Mouse (Mus musculus) liver, embryonic 13.5 days (tissue): Measurements from ENCODE around the gene Gm28047. TPM values are rescaled to one million over a fixed set of nuclear protein-coding genes. Genes with fewer than 3 reads are reported as not detected.
"Not testable (repeated sequence)": the region's sequence is repeated elsewhere in the genome, so short reads cannot be mapped to it uniquely, and the experiment has no call there.

Experiments used
- ATAC-seq: fragments of 200-750 bp; cut with Nextera tagmentation; 2 replicates; pipeline ENCODE4 v1.8.0; 2017; ENCODE audit warnings: low read depth, mild to moderate bottlenecking, moderate number of reproducible peaks, moderate library complexity
- DNase-seq: peaks from one replicate; pipeline ENCODE4 v3.0.0; 2022
- H3K27ac ChIP-seq: fragments of 300-500 bp; sonication (generic); 2 replicates; pipeline ENCODE4 v1.5.1; 2015; ENCODE audit warnings: moderate library complexity, mild to moderate bottlenecking, inconsistent platforms
- H3K27me3 ChIP-seq: fragments of 300-500 bp; sonication (generic); 2 replicates; pipeline ENCODE4 v1.6.1; 2015; ENCODE audit warnings: mild to moderate bottlenecking, inconsistent platforms
- H3K36me3 ChIP-seq: fragments of 300-500 bp; sonication (generic); 2 replicates; pipeline ENCODE4 v1.6.1; 2015; ENCODE audit warnings: mild to moderate bottlenecking, inconsistent platforms
- H3K4me1 ChIP-seq: fragments of 300-500 bp; sonication (generic); replicated peaks from 2 replicates; pipeline ENCODE4 v1.6.1; 2015; ENCODE audit warnings: inconsistent platforms
- H3K4me2 ChIP-seq: fragments of 300-500 bp; sonication (generic); 2 replicates; pipeline ENCODE4 v1.6.1; 2015; ENCODE audit warnings: inconsistent platforms, mild to moderate bottlenecking, moderate library complexity
- H3K4me3 ChIP-seq: fragments of 300-500 bp; sonication (generic); replicated peaks from 2 replicates; pipeline ENCODE4 v1.5.1; 2015; ENCODE audit warnings: mild to moderate bottlenecking, inconsistent platforms
- H3K9ac ChIP-seq: fragments of 300-500 bp; sonication (generic); 2 replicates; pipeline ENCODE4 v1.6.1; 2015; ENCODE audit warnings: mild to moderate bottlenecking, inconsistent platforms
- H3K9me3 ChIP-seq: fragments of 300-500 bp; sonication (generic); replicated peaks from 2 replicates; pipeline ENCODE4 v1.6.1; 2016; ENCODE audit warnings: inconsistent platforms
- WGBS: fragments of 180-500 bp; shearing (Covaris S2); methylation state at CpG from one replicate; pipeline ENCODE4 v1.1.7; 2015; ENCODE audit not compliant: insufficient replicate concordance; 5-methylcytosine and 5-hydroxymethylcytosine counted together
- polyA plus RNA-seq: library from polyadenylated mRNA; unstranded; fragments of >200 nt; fragmentation: Nextera tagmentation; extraction: Ambion mirVana; gene quantifications from 2 replicates; pipeline ENCODE4 v1.2.1, GENCODE M21; 2015

Gene Gm28047
- polyA plus RNA-seq, 1 experiment from 2014 or later: not detected

DNA sequence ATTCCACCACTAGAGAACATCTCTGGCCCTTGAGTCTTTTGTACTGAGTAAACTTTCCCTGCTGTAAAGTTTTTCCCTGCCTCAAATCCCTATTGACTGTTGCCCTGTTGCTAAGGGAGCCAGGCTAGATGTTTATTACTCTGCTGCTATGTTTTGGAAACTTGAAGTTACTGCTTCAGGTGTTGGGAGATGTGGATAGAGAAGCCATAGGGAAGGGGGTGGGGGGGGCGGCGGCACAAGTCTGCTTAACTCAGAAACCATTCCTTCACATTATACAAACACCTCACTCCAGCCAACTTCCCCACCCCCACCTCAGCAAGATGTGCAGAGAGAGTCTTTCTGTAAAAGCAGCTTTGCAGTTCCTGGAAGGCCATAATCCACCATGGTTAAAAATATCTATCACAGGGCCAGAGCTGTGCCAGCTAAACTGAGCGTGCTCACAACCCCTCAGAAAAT, 33.1 kb upstream of the Gm28047 start:
- Histone ChIP-seq H3K9me3 (no peaks in the 10 kb centered on the region), H3K4me2 (no peak overlapping the region), H3K27me3 (no peaks in the 10 kb centered on the region), H3K4me1 (peaks cover 8% of the 10 kb centered on the region), H3K9ac (no peak overlapping the region), H3K27ac (no peak overlapping the region), H3K4me3 (no peak overlapping the region), H3K36me3 (peaks cover 29% of the 10 kb centered on the region)
- ATAC-seq (no peak), DNase-seq (no peak)
- 68% methylated on average over 3 of the region's 3 CpGs for WGBS

DNA sequence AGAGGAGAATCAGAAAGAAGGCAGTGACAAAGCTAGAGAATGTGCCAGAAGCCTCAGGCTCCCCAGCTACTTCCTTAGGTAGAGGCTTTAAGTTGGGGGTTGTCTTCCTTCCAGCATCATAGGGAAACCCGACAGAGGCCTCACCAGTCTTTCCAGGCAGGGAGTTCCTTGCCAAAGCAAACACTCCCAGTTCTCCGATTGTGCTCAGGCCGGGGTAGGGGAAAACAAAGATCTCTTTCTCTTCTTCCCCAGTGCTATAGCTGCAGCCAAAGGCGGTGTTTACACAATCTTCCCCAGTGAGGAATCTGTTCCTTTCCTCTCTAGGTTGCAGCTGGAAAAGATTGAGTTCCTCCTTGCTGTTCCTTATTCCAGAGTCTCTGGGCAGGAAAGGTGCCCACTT, 31.8 kb upstream of the Gm28047 start:
- peaks cover 17% of the 10 kb centered on the region for H3K36me3 ChIP-seq
- DNase-seq (no peak), ATAC-seq (no peak)
- no peak overlapping the region for H3K4me3 ChIP-seq
- no peaks in the 10 kb centered on the region for H3K27me3 ChIP-seq
- peaks cover 8% of the 10 kb centered on the region for H3K4me1 ChIP-seq
- no peaks in the 10 kb centered on the region for H3K9me3 ChIP-seq
- H3K4me2 ChIP-seq: no peak overlapping the region
- 41% methylated on average over 4 of the region's 4 CpGs for WGBS
- no peak overlapping the region; the same call in 1 of the 2 replicates for H3K27ac ChIP-seq
- no peak overlapping the region for H3K9ac ChIP-seq

DNA sequence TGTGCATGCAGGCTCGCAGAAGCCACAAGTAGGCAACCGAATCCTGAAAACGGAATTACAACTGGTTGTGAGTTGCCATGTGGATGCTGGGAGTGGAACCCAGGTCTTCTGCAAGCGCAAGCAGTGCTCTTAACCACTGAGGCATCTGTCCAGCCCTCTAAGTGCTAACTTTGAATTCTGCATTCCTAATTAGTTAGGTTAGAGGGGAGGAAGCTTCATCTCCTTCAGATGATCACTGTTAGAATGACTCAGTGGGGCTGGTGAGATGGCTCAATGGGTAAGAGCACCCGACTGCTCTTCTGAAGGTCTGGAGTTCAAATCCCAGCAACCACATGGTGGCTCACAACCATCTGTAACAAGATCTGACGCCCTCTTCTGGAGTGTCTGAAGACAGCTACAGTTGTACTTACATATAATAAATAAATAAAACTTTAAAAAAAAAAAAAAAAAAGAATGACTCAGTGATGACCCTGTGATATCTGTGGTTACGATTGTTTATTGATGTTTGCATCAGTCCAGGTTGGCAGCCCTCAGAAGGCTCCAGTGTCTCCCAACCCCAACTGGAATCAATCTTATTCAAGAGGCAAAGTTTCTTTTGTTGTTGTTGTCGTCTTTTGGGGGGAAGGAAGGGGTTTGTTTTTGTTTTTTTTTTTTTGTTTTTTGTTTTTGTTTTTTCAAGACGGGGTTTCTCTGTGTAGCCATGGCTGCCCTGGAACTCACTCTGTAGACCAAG, 27.2 kb upstream of the Gm28047 start:
- H3K4me1 ChIP-seq, H3K36me3 ChIP-seq, ATAC-seq, H3K4me2 ChIP-seq, H3K4me3 ChIP-seq, H3K9ac ChIP-seq, H3K27ac ChIP-seq, DNase-seq, H3K9me3 ChIP-seq, H3K27me3 ChIP-seq: not testable (repeated sequence)
- WGBS: 72% methylated on average over 9 of the region's 9 CpGs

DNA sequence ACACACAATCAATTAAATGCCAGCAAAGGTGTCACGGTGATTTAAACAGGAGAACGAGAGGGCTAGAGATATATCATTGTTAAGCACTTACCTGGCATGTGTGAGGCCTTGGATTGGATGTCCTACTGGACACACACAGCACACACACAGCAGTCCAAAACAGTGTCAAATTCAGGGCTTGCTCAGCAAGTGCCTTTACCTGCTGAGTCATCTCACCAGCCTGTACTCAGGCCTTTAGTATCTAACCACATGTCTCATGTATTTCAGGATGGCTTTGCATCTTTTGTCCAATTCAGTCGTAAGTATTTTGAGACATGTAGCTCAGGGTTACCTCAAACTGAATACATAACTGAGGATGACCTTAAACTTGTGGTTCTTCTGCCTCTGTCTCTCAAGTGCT, 26.2 kb upstream of the Gm28047 start:
- DNase-seq (no peak), ATAC-seq (no peak)
- H3K4me2 ChIP-seq: no peak overlapping the region
- H3K9ac ChIP-seq: no peak overlapping the region
- H3K27me3 ChIP-seq: no peaks in the 10 kb centered on the region
- no peak overlapping the region for H3K4me3 ChIP-seq
- no peak overlapping the region for H3K27ac ChIP-seq
- H3K4me1 ChIP-seq: no peaks in the 10 kb centered on the region
- H3K36me3 ChIP-seq: no peaks in the 10 kb centered on the region
- no peaks in the 10 kb centered on the region for H3K9me3 ChIP-seq
- 71% methylated on average over 3 of the region's 3 CpGs for WGBS

DNA sequence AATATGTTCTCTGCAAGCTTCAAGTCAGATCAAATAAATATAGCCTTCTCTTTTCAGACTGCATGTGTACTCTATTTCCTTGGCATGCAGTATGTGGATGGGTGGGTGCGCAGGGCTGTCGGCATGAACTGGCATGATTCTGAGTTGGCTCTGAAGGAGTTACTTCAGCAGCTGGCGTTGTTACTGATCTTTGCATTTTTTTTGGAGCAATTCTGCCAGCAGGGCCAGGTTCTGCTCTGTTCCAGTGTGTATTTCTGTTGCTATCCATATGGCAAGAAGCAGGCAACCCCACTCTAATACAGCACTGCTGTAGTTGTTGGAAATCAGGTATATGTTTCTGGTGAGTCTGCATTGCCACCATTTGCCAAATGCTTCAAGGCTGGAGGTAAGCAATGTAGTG, 10.9 kb upstream of the Gm28047 start:
- 73% methylated on average over 3 of the region's 3 CpGs for WGBS
- no peaks in the 10 kb centered on the region for H3K9me3 ChIP-seq
- H3K27me3 ChIP-seq: no peaks in the 10 kb centered on the region
- no peak overlapping the region for H3K9ac ChIP-seq
- ATAC-seq: no peak
- no peak for DNase-seq
- H3K27ac ChIP-seq: no peak overlapping the region
- H3K4me2 ChIP-seq: no peak overlapping the region
- H3K4me3 ChIP-seq: no peak overlapping the region
- H3K4me1 ChIP-seq: peaks cover 4% of the 10 kb centered on the region; the same call in 1 of the 2 replicates
- H3K36me3 ChIP-seq: no peaks in the 10 kb centered on the region

DNA sequence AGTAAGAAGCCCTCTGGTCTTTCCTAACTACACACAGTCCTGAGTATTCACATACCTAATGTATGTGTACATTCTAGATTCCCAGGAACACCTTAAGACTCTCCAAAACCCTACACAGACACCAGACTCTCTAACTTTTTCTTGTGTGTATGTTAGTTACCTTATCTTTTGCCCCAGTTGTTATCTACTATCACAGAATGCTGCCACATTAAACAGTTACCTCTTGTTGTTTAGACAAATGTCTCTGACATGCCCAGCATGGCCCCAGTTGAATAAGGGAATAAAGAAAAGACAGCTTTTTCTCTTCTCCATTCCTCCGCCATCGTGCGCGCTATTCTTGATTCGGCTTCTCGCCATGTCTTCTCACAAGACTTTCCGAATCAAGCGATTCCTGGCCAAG, 9.8 kb upstream of the Gm28047 start:
- Histone ChIP-seq H3K9me3 (no peaks in the 10 kb centered on the region), H3K9ac (no peak overlapping the region), H3K27me3 (no peaks in the 10 kb centered on the region), H3K27ac (no peak overlapping the region), H3K36me3 (no peaks in the 10 kb centered on the region), H3K4me2 (no peak overlapping the region), H3K4me3 (no peak overlapping the region), H3K4me1 (peaks cover 4% of the 10 kb centered on the region; the same call in 1 of the 2 replicates)
- DNase-seq (no peak), ATAC-seq (no peak)
- WGBS: 85% methylated on average over 8 of the region's 8 CpGs

DNA sequence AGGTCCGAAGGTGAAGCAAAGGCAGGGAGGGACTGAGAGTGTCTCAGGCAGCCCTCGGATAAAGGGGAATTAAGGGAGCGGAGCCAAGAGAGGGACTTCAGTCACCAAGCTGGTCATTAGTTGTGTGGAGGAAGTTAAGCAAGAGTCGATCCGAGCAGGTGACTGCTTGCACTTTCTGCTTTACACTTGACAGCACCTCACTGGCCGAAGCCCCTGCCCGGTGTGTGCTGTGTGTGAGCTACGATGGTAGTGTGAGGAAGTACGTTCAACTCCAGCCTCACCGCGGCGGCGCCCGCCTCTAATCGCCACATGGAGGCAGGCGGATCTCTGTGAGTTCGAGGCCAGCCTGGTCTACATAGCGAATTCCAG, 804 bp upstream of the Gm28047 start:
- DNase-seq (no peak), ATAC-seq (peak; percentile 9; the same call in 1 of the 2 replicates)
- Histone ChIP-seq H3K4me2 (peak overlapping the region; percentile 94), H3K4me3 (peak overlapping the region; percentile 73), H3K27me3 (no peaks in the 10 kb centered on the region), H3K4me1 (peaks cover 34% of the 10 kb centered on the region), H3K27ac (peak overlapping the region; percentile 86), H3K36me3 (no peaks in the 10 kb centered on the region), H3K9me3 (no peaks in the 10 kb centered on the region), H3K9ac (peak overlapping the region; percentile 80)
- under 1% methylated on average over 18 of the region's 18 CpGs for WGBS

DNA sequence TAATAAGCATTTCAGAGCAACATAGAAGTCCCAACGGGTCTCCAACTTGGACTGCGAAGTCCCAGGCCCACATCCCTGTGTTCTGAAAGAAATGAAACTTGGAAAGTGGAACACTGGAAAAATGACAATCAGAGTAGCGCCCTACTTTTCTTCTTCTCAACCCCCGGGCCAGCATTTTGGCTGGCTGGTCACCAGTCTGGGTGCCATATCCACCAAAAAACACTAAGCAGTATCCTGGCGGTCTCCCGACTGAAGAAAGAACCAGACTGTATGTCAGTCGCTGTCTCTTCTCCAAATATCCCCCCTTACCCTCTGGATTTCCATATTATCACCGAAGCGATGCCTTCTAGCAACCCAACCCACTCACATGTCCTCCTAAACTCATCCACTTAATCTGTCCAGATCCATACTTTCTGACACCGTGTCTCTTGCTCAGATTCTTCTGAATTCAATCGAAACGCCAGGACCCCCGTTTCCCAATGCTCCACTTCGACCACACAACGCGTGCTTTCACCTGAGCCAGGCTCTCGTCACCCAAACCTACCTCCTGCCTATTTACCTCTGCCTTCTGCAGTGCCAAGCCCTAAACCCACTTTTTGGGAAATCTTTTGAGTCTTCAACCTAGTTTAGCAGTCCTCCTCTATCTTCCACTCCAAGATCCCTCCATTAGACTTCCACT, 437 bp downstream of the Gm28047 start:
- Histone ChIP-seq H3K4me2 (peak overlapping the region; percentile 94), H3K9me3 (no peaks in the 10 kb centered on the region), H3K27ac (peak overlapping the region; percentile 86), H3K4me3 (peak overlapping the region; percentile 73), H3K27me3 (no peaks in the 10 kb centered on the region), H3K4me1 (peaks cover 34% of the 10 kb centered on the region), H3K9ac (peak overlapping the region; percentile 80), H3K36me3 (no peaks in the 10 kb centered on the region)
- ATAC-seq (peak; percentile 5), DNase-seq (peak; percentile 18)
- whole genome bisulfite sequencing: 3% methylated on average over 17 of the region's 17 CpGs

DNA sequence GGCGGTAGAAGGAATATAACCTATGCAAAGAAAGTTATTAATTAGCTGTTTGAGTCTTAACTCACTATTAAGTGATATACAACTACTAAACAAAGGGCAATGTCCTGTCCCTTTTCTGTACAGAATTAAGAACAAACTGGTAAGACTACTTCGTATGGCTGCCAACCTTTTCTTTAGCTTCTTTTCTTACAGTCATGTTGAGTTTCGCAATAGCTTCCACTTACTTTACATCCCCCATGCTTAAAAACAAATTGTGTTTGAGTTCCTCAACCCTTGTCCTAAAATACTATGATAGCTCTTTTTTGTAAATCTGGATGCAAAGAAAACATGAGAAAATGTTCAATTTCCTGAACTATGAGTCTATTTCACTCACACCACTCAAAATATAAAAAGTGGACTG, 1.7 kb downstream of the Gm28047 start:
- peaks cover 34% of the 10 kb centered on the region for H3K4me1 ChIP-seq
- peak overlapping the region; percentile 22; the same call in 1 of the 2 replicates for H3K4me3 ChIP-seq
- no peak for DNase-seq
- no peaks in the 10 kb centered on the region for H3K27me3 ChIP-seq
- H3K27ac ChIP-seq: no peak overlapping the region
- no peak for ATAC-seq
- no peaks in the 10 kb centered on the region for H3K9me3 ChIP-seq
- H3K36me3 ChIP-seq: no peaks in the 10 kb centered on the region
- WGBS: 77% methylated on average over 3 of the region's 3 CpGs
- H3K4me2 ChIP-seq: peak overlapping the region; percentile 94
- peak overlapping the region; percentile 36; the same call in 1 of the 2 replicates for H3K9ac ChIP-seq

DNA sequence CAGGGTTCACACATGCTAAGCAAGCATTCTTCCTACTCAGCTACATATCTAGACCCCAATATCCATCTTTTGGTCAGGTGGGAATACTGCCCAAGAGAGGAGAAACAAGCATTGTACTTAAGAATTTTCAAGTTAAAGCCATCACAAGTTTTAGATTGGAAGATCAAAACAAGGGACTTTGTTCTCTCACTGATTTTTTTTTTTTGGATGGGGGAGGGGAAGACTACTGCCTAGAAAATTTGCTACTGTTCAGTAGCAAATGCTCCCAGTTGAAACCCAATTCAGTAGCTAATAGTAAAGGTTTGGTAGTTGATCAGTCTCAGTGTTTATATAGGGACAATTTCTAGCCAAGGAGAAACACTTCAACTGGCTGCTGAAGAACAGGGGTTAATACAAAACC, 2.3 kb downstream of the Gm28047 start:
- DNase-seq: no peak

DNA sequence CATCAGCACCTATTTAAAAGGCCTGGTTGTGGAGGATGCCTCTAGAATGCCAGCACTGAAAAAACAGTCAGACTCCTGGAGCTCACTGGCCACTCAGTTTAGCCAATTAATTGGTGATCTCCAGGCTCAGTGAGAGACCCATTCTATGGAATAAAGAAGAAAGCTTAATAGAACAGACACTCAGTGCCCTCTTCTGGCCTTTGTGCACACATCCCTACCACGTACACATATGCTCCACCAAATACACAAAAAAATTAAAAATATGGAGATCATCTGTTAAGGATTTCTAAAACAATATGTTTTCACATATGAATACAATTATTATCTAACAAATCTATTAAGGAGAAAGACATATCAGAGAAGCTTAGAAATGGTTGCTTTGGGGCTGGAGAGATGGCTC, 4.1 kb downstream of the Gm28047 start:
- Histone ChIP-seq H3K4me2 (no peak overlapping the region), H3K4me3 (no peak overlapping the region), H3K27ac (no peak overlapping the region), H3K9me3 (no peaks in the 10 kb centered on the region), H3K36me3 (no peaks in the 10 kb centered on the region), H3K4me1 (peaks cover 30% of the 10 kb centered on the region), H3K9ac (no peak overlapping the region), H3K27me3 (no peaks in the 10 kb centered on the region)
- 85% methylated on average over 1 of the region's 1 CpGs for whole genome bisulfite sequencing
- DNase-seq (no peak), ATAC-seq (no peak)

More for the DNA sequence above, 2.3 kb downstream of the Gm28047 start:
- 0 out of 2 replicates have a peak overlapping the region, but pooled peaks have one; percentile 94 for H3K4me2 ChIP-seq
- no peaks in the 10 kb centered on the region for H3K27me3 ChIP-seq
- H3K4me3 ChIP-seq: no peak overlapping the region
- ATAC-seq: no peak
- no peak overlapping the region for H3K9ac ChIP-seq
- H3K27ac ChIP-seq: no peak overlapping the region
- H3K4me1 ChIP-seq: peaks cover 34% of the 10 kb centered on the region
- H3K36me3 ChIP-seq: no peaks in the 10 kb centered on the region
- no peaks in the 10 kb centered on the region for H3K9me3 ChIP-seq

DNA sequence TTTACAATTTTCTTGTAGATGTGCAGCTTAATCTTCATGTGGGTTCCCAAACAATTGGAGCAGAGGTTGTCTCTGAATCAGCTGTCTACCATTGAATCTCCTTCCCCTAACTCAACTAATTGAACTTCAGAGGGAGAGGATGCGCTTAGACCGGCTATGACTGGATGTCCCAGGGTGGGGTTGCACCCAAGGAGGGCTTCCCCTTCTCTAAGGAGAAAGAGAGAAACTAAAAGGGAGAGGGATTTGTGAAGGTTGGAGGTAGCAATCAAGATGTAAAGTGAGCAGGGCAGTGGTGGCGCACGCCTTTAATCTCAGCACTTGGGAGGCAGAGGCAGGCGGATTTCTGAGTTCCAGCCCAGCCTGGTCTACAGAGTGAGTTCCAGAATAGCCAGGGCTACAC, 5.4 kb downstream of the Gm28047 start:
- no peaks in the 10 kb centered on the region for H3K27me3 ChIP-seq
- no peaks in the 10 kb centered on the region for H3K36me3 ChIP-seq
- H3K4me3 ChIP-seq: no peak overlapping the region
- H3K27ac ChIP-seq: no peak overlapping the region
- peaks cover 34% of the 10 kb centered on the region for H3K4me1 ChIP-seq
- no peak overlapping the region for H3K9ac ChIP-seq
- ATAC-seq (no peak), DNase-seq (no peak)
- no peak overlapping the region for H3K4me2 ChIP-seq
- no peaks in the 10 kb centered on the region for H3K9me3 ChIP-seq
- WGBS: 87% methylated on average over 5 of the region's 5 CpGs
